Mouse (Mus musculus) embryonic facial prominence, embryonic 14.5 days (tissue): Measurements from ENCODE around the gene Arxes2. TPM values are rescaled to one million over a fixed set of nuclear protein-coding genes. Genes with fewer than 3 reads are reported as not detected.
A peak's percentile ranks its signal among the peaks of the same experiment; 100 is the strongest.
"Not testable (repeated sequence)": the region's sequence is repeated elsewhere in the genome, so short reads cannot be mapped to it uniquely, and the experiment has no call there.

Experiments used
- ATAC-seq: fragments of 200-750 bp; cut with Nextera tagmentation; 2 replicates; pipeline ENCODE4 v1.8.0; 2017; ENCODE audit warnings: low read depth, moderate number of reproducible peaks, moderate TSS enrichment
- DNase-seq: peaks from one replicate; pipeline ENCODE4 v3.0.0-alpha.2; 2015; ENCODE audit warnings: low spot score
- H3K27ac ChIP-seq: fragments of 300-500 bp; sonication (generic); replicated peaks from 2 replicates; pipeline ENCODE4 v1.5.1; 2014; ENCODE audit warnings: low read depth, mild to moderate bottlenecking, low read length, moderate library complexity
- H3K27me3 ChIP-seq: fragments of 300-500 bp; sonication (generic); replicated peaks from 2 replicates; pipeline ENCODE4 v1.6.1; 2014; ENCODE audit warnings: low read length; ENCODE audit not compliant: control insufficient read depth, insufficient read depth
- H3K36me3 ChIP-seq: fragments of 300-500 bp; sonication (generic); 2 replicates; pipeline ENCODE4 v1.6.1; 2014; ENCODE audit warnings: low read length, mixed read lengths; ENCODE audit not compliant: control insufficient read depth, insufficient read depth
- H3K4me1 ChIP-seq: fragments of 300-500 bp; sonication (generic); 2 replicates; pipeline ENCODE4 v1.6.1; 2014; ENCODE audit warnings: antibody characterized with exemption, low read length; ENCODE audit not compliant: control insufficient read depth, insufficient read depth
- H3K4me2 ChIP-seq: fragments of 300-500 bp; sonication (generic); 2 replicates; pipeline ENCODE4 v1.6.1; 2014; ENCODE audit warnings: low read depth, mild to moderate bottlenecking, low read length, moderate library complexity, mixed read lengths
- H3K4me3 ChIP-seq: fragments of 300-500 bp; sonication (generic); 2 replicates; pipeline ENCODE4 v1.5.1; 2014; ENCODE audit warnings: low read depth, mild to moderate bottlenecking, low read length
- H3K9ac ChIP-seq: fragments of 300-500 bp; sonication (generic); 2 replicates; pipeline ENCODE4 v1.6.1; 2014; ENCODE audit warnings: low read depth, mild to moderate bottlenecking, low read length, moderate library complexity, mixed read lengths
- H3K9me3 ChIP-seq: fragments of 300-500 bp; sonication (generic); 2 replicates; pipeline ENCODE4 v1.6.1; 2016; ENCODE audit warnings: low read length; ENCODE audit not compliant: control insufficient read depth
- WGBS: fragments of 180-500 bp; shearing (Covaris S2); extraction: QIAGEN DNeasy Blood & Tissue Kit; methylation state at CpG from one replicate; pipeline ENCODE4 v1.1.7; 2014; 5-methylcytosine and 5-hydroxymethylcytosine counted together
- polyA plus RNA-seq: library from polyadenylated mRNA; unstranded; fragments of >200 nt; fragmentation: Nextera tagmentation; extraction: Ambion mirVana; gene quantifications from 2 replicates; pipeline ENCODE4 v1.2.1, GENCODE M21; 2014

Arxes2 gene
- polyA plus RNA-seq, 1 experiment from 2014 or later = 80.0 TPM

- peak; percentile 23 for DNase-seq
- H3K36me3 ChIP-seq = no peaks in the 10 kb centered on the region
- no peak overlapping the region for H3K4me2 ChIP-seq
- no peaks in the 10 kb centered on the region for H3K27me3 ChIP-seq
- H3K9me3 ChIP-seq = no peaks in the 10 kb centered on the region
- ATAC-seq = no peak
- H3K4me3 ChIP-seq = no peak overlapping the region
- no peaks in the 10 kb centered on the region for H3K4me1 ChIP-seq
- WGBS = 13% methylated on average over 3 of the region's 3 CpGs
- H3K9ac ChIP-seq = no peak overlapping the region
- no peak overlapping the region for H3K27ac ChIP-seq
These were observed 30.0 kb upstream of the Arxes2 start for GRCm38 (mm10) chrX:135963629-135964028.

- ATAC-seq (no peak), DNase-seq (no peak)
- no peak overlapping the region for H3K4me3 ChIP-seq
- no peaks in the 10 kb centered on the region for H3K9me3 ChIP-seq
- H3K4me2 ChIP-seq = no peak overlapping the region
- H3K27me3 ChIP-seq = no peaks in the 10 kb centered on the region
- H3K27ac ChIP-seq = no peak overlapping the region
- 0 out of 2 replicates have a peak, but pooled peaks cover 6% of the 10 kb centered on the region for H3K36me3 ChIP-seq
- WGBS = 65% methylated on average over 10 of the region's 10 CpGs
- no peak overlapping the region for H3K9ac ChIP-seq
- no peaks in the 10 kb centered on the region for H3K4me1 ChIP-seq
These were observed 19.8 kb upstream of the Arxes2 start for GRCm38 (mm10) chrX:135973597-135974423.

- Histone ChIP-seq H3K9me3 (no peaks in the 10 kb centered on the region), H3K27me3 (no peaks in the 10 kb centered on the region), H3K4me1 (no peaks in the 10 kb centered on the region), H3K36me3 (0 out of 2 replicates have a peak, but pooled peaks cover 6% of the 10 kb centered on the region), H3K4me3 (no peak overlapping the region), H3K27ac (no peak overlapping the region), H3K9ac (no peak overlapping the region), H3K4me2 (peak overlapping the region; percentile 12; the same call in 1 of the 2 replicates)
- WGBS = 58% methylated on average over 20 of the region's 20 CpGs
- ATAC-seq (no peak), DNase-seq (no peak)
These were observed 19.0 kb upstream of the Arxes2 start for GRCm38 (mm10) chrX:135974424-135975225.

- no peak overlapping the region for H3K4me3 ChIP-seq
- ATAC-seq = no peak; the same call in 1 of the 2 replicates
- H3K4me2 ChIP-seq = peak overlapping the region; percentile 12; the same call in 1 of the 2 replicates
- H3K9ac ChIP-seq = no peak overlapping the region
- H3K4me1 ChIP-seq = no peaks in the 10 kb centered on the region
- 24% methylated on average over 8 of the region's 8 CpGs for WGBS
- H3K27me3 ChIP-seq = no peaks in the 10 kb centered on the region
- DNase-seq = peak; percentile 49
- H3K9me3 ChIP-seq = no peaks in the 10 kb centered on the region
- H3K27ac ChIP-seq = no peak overlapping the region
- H3K36me3 ChIP-seq = 0 out of 2 replicates have a peak, but pooled peaks cover 6% of the 10 kb centered on the region
These were observed 18.4 kb upstream of the Arxes2 start for GRCm38 (mm10) chrX:135975226-135975552.

- H3K27me3 ChIP-seq = no peaks in the 10 kb centered on the region
- 75% methylated on average over 6 of the region's 6 CpGs for WGBS
- H3K4me2 ChIP-seq = no peak overlapping the region
- no peak for ATAC-seq
- no peak overlapping the region for H3K9ac ChIP-seq
- no peaks in the 10 kb centered on the region for H3K36me3 ChIP-seq
- no peaks in the 10 kb centered on the region for H3K9me3 ChIP-seq
- H3K27ac ChIP-seq = no peak overlapping the region
- H3K4me1 ChIP-seq = no peaks in the 10 kb centered on the region
- no peak for DNase-seq
- H3K4me3 ChIP-seq = no peak overlapping the region
These were observed 8.9 kb upstream of the Arxes2 start for GRCm38 (mm10) chrX:135984539-135985260.

GRCm38 (mm10) chrX:135986267-135986666 is 7.4 kb upstream of the Arxes2 start:
- H3K36me3 ChIP-seq = no peaks in the 10 kb centered on the region
- ATAC-seq (no peak), DNase-seq (no peak)
- H3K9ac ChIP-seq = no peak overlapping the region
- no peak overlapping the region for H3K27ac ChIP-seq
- H3K9me3 ChIP-seq = no peaks in the 10 kb centered on the region
- 95% methylated on average over 3 of the region's 3 CpGs for WGBS
- H3K4me1 ChIP-seq = no peaks in the 10 kb centered on the region
- no peak overlapping the region for H3K4me2 ChIP-seq
- H3K4me3 ChIP-seq = no peak overlapping the region
- no peaks in the 10 kb centered on the region for H3K27me3 ChIP-seq

GRCm38 (mm10) chrX:135990661-135991060 is 3.0 kb upstream of the Arxes2 start:
- no peaks in the 10 kb centered on the region for H3K9me3 ChIP-seq
- H3K36me3 ChIP-seq = no peaks in the 10 kb centered on the region
- H3K27me3 ChIP-seq = no peaks in the 10 kb centered on the region
- 87% methylated on average over 2 of the region's 2 CpGs for WGBS
- ATAC-seq (no peak), DNase-seq (no peak)
- no peak overlapping the region for H3K27ac ChIP-seq
- H3K9ac ChIP-seq = no peak overlapping the region
- H3K4me1 ChIP-seq = no peaks in the 10 kb centered on the region
- H3K4me3 ChIP-seq = no peak overlapping the region
- no peak overlapping the region for H3K4me2 ChIP-seq

GRCm38 (mm10) chrX:135993192-135993594 is 431 bp upstream of the Arxes2 start:
- H3K4me1 ChIP-seq, DNase-seq, H3K9me3 ChIP-seq, H3K27me3 ChIP-seq, H3K27ac ChIP-seq, H3K4me2 ChIP-seq, H3K4me3 ChIP-seq, H3K36me3 ChIP-seq, H3K9ac ChIP-seq: not testable (repeated sequence)
- 50% methylated on average over 1 of the region's 3 CpGs for WGBS
- ATAC-seq = peak; percentile 96
